Comparison of ENCODE assay signal across 8 mouse cellular contexts in the genomic region with DNA sequence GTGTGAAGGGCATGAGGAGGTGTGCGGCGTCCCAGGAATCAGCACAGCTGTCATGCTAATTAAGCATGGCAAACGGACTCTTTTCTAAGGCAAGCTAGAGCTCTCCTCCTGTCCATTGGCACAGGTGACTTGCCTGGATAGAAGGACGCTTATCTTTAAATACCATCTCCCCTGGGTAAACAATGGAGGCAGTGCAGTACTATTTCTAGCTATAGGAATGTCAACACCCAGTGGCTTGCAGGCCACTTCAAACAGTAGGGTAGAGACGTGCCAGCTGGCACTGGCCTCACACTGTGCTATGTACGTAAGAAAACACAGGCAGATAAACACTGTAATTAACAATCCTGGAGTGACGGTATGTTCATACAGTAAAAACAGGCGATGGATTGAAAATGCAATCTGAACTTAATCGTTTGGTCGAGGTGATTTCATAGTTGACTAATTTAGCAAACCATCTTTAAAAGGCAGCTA. TPM values are rescaled to one million over a fixed set of nuclear protein-coding genes. Genes with fewer than 3 reads are reported as not detected.
A peak's percentile ranks its signal among the peaks of the same experiment; 100 is the strongest.
DNase-seq lines count a peak whose midpoint lies in the region; ATAC-seq and TF ChIP-seq lines count a peak whose summit lies in the region.
"Had no signal": no experiment of that assay in that cellular context is flagged by ENCODE, and none has a peak within 500 bp of the region (broad histone marks: within the 10 kb centered on the region; RNA-seq: fewer than 3 reads in every experiment).

No protein-coding gene starts in this region.

- TF ChIP-seq CTCF in lung, adult 2 months (IDR thresholded peaks at IDR 0.05; ENCODE audit: insufficient read depth, low read length), result no peak

- peaks cover 9% of the 10 kb centered on the region for H3K4me1 ChIP-seq in lung, adult 2 months (ENCODE audit: control insufficient read depth, insufficient read depth, low read length)
- H3K4me1 ChIP-seq: limb, embryonic 13.5 days had no signal

- 14% methylated on average over 10 of the region's 10 CpGs for WGBS in lung, adult 2 months

- H3K4me3 ChIP-seq in lung, adult 2 months (replicated peaks; ENCODE audit: extremely low read depth, low read depth, low read length), result no peak overlapping the region
- H3K4me3 ChIP-seq: limb, embryonic 13.5 days had no signal

- no peak for ATAC-seq in megakaryocyte progenitor cell, adult 5-6 weeks (replicated peaks; ENCODE audit: poor library complexity)

- TF ChIP-seq POLR2A in lung, adult 2 months (IDR thresholded peaks at IDR 0.05; ENCODE audit: borderline replicate concordance, extremely low read depth, low read depth, low read length), result no peak

- peak; percentile 68 for DNase-seq in cerebellum, adult 11 months
- peak; percentile 91 for DNase-seq in cerebellum, adult 9-10 months
- peak; percentile 66 for DNase-seq in heart, postnatal 4 days
- DNase-seq in lung, adult 2 months, result peak; percentile 45
- no peak for DNase-seq in frontal cortex, postnatal 25 days (ENCODE audit: low spot score in 2 of 2)
- no peak for DNase-seq in thymus, postnatal 14 days

RNA-seq across cellular contexts. Expression of gene Nobox, which starts 28.2 kb away (rescaled TPM):
- total RNA-seq in heart, postnatal 4 days (2021), result not detected
- polyA plus RNA-seq in lung, adult 2 months (2012; rRNA removed), result 0.11 and 0.13 TPM in 2 replicates
- not detected in 2 replicates for total RNA-seq in megakaryocyte progenitor cell, adult 5-6 weeks (2015)
- not detected in 2 replicates for total RNA-seq in megakaryocyte progenitor cell, adult 5-6 weeks (2017)
- polyA plus RNA-seq: limb, embryonic 13.5 days had no signal

Comparison
In these comparisons a context has a peak if more than half of its experiments do, and no peak if none do; other contexts are left out.
1. DNase-seq: peak in cerebellum, adult 11 months (single experiment), cerebellum, adult 9-10 months (single experiment), heart, postnatal 4 days (single experiment) and lung, adult 2 months (single experiment); none in frontal cortex, postnatal 25 days (0 of 2) and thymus, postnatal 14 days (single experiment).